ENCODE assay signal across 25 mouse cellular contexts in genomic region chr9:52425413-52425812, GRCm38 (mm10).
DNase-seq lines count a peak whose midpoint lies in the region; ATAC-seq and TF ChIP-seq lines count a peak whose summit lies in the region.
"Had no signal": no experiment of that assay in that cellular context is flagged by ENCODE, and none has a peak within 500 bp of the region (broad histone marks: within the 10 kb centered on the region; RNA-seq: fewer than 3 reads in every experiment).

No protein-coding gene starts in this region.

- no peak overlapping the region for H3K4me3 ChIP-seq in forebrain, embryonic 14.5 days (ENCODE audit: low read depth, low read length)
- H3K4me3 ChIP-seq in forebrain, embryonic 13.5 days, result no peak overlapping the region
- H3K4me3 ChIP-seq in hindbrain, postnatal 0 days (ENCODE audit: low read length), result no peak overlapping the region
- H3K4me3 ChIP-seq in hindbrain, embryonic 12.5 days, result no peak overlapping the region
- H3K4me3 ChIP-seq in midbrain, postnatal 0 days (ENCODE audit: low read depth, low read length), result no peak overlapping the region
- H3K4me3 ChIP-seq in midbrain, embryonic 11.5 days (ENCODE audit: low read depth, low read length), result no peak overlapping the region
- H3K4me3 ChIP-seq: embryonic facial prominence, embryonic 10.5 days; embryonic facial prominence, embryonic 12.5 days; forebrain, embryonic 15.5 days had no signal

- H3K27me3 ChIP-seq in forebrain, embryonic 14.5 days (replicated peaks; ENCODE audit: control insufficient read depth, insufficient read depth, low read length), result no peaks in the 10 kb centered on the region
- no peaks in the 10 kb centered on the region for H3K27me3 ChIP-seq in forebrain, embryonic 13.5 days
- H3K27me3 ChIP-seq in hindbrain, postnatal 0 days (ENCODE audit: insufficient read depth, low read length), result no peaks in the 10 kb centered on the region
- H3K27me3 ChIP-seq in hindbrain, embryonic 12.5 days, result no peaks in the 10 kb centered on the region
- H3K27me3 ChIP-seq in midbrain, postnatal 0 days (ENCODE audit: insufficient read depth, low read length), result no peaks in the 10 kb centered on the region
- H3K27me3 ChIP-seq in midbrain, embryonic 11.5 days (ENCODE audit: control insufficient read depth, insufficient read depth, low read length), result no peaks in the 10 kb centered on the region
- H3K27me3 ChIP-seq: CH12.LX; embryonic facial prominence, embryonic 12.5 days; forebrain, embryonic 15.5 days had no signal

- H3K27ac ChIP-seq in forebrain, embryonic 14.5 days (ENCODE audit: low read depth, low read length), result no peak overlapping the region
- no peak overlapping the region for H3K27ac ChIP-seq in forebrain, embryonic 13.5 days
- H3K27ac ChIP-seq in hindbrain, postnatal 0 days, result no peak overlapping the region
- no peak overlapping the region for H3K27ac ChIP-seq in hindbrain, embryonic 12.5 days
- no peak overlapping the region for H3K27ac ChIP-seq in midbrain, postnatal 0 days (ENCODE audit: low read depth, low read length)
- no peak overlapping the region for H3K27ac ChIP-seq in midbrain, embryonic 11.5 days (ENCODE audit: low read depth, low read length)
- H3K27ac ChIP-seq: embryonic facial prominence, embryonic 10.5 days; embryonic facial prominence, embryonic 12.5 days; forebrain, embryonic 15.5 days had no signal

- H3K9me3 ChIP-seq in forebrain, embryonic 14.5 days (replicated peaks; ENCODE audit: control insufficient read depth, low read length), result no peaks in the 10 kb centered on the region
- H3K9me3 ChIP-seq in forebrain, embryonic 13.5 days (replicated peaks), result no peaks in the 10 kb centered on the region
- H3K9me3 ChIP-seq in hindbrain, postnatal 0 days (ENCODE audit: low read length), result no peaks in the 10 kb centered on the region
- no peaks in the 10 kb centered on the region for H3K9me3 ChIP-seq in hindbrain, embryonic 12.5 days (replicated peaks)
- no peaks in the 10 kb centered on the region for H3K9me3 ChIP-seq in midbrain, postnatal 0 days (ENCODE audit: low read length)
- H3K9me3 ChIP-seq in midbrain, embryonic 11.5 days (ENCODE audit: control insufficient read depth, low read length), result no peaks in the 10 kb centered on the region
- H3K9me3 ChIP-seq: embryonic facial prominence, embryonic 10.5 days; embryonic facial prominence, embryonic 12.5 days; forebrain, embryonic 15.5 days; G1E had no signal

- no peak overlapping the region for H3K4me2 ChIP-seq in forebrain, embryonic 14.5 days (ENCODE audit: low read length)
- no peak overlapping the region for H3K4me2 ChIP-seq in forebrain, embryonic 13.5 days
- no peak overlapping the region for H3K4me2 ChIP-seq in hindbrain, postnatal 0 days (ENCODE audit: low read depth, low read length)
- H3K4me2 ChIP-seq in hindbrain, embryonic 12.5 days (replicated peaks), result no peak overlapping the region
- no peak overlapping the region for H3K4me2 ChIP-seq in midbrain, postnatal 0 days (ENCODE audit: low read depth, low read length, poor library complexity, severe bottlenecking)
- H3K4me2 ChIP-seq in midbrain, embryonic 11.5 days, result no peak overlapping the region
- H3K4me2 ChIP-seq: embryonic facial prominence, embryonic 12.5 days; forebrain, embryonic 15.5 days had no signal

- no peak for ATAC-seq in forebrain, embryonic 14.5 days
- no peak for ATAC-seq in forebrain, embryonic 13.5 days
- ATAC-seq in hindbrain, postnatal 0 days, result peak; percentile 56
- ATAC-seq in hindbrain, embryonic 12.5 days (ENCODE audit: low FRiP score), result no peak
- no peak for ATAC-seq in midbrain, postnatal 0 days (ENCODE audit: low FRiP score)
- ATAC-seq in midbrain, embryonic 11.5 days (ENCODE audit: low FRiP score), result no peak
- ATAC-seq: activated CD4-positive, CD25-positive, alpha-beta regulatory T cell, adult 4 months; CD4-positive, CD25-positive, alpha-beta regulatory T cell, adult 4 months; forebrain, embryonic 15.5 days; forebrain, postnatal 0 days had no signal

- DNase-seq in forebrain, embryonic 14.5 days (ENCODE audit: low spot score), result peak; percentile 33
- peak; percentile 17 for DNase-seq in hindbrain, postnatal 0 days (ENCODE audit: low spot score)
- peak; percentile 44 for DNase-seq in midbrain, postnatal 0 days (ENCODE audit: low spot score)
- no peak for DNase-seq in midbrain, embryonic 11.5 days (ENCODE audit: low spot score, missing footprints)
- DNase-seq in brain, embryonic 14.5 days (ENCODE audit: low read depth), result peak; percentile 59
- DNase-seq in spleen, adult 18-20 months, result no peak
- DNase-seq: adrenal gland, adult 8-10 months; adrenal gland, postnatal 14 days; adrenal gland, postnatal 36 days; B cell, adult 2 months; cerebellum, adult 11 months; cerebellum, adult 18-20 months; cerebellum, adult 8-10 months; cerebellum, adult 9-11 months; cerebellum, postnatal 36 days; forebrain, postnatal 0 days had no signal

- no peak for TF ChIP-seq POLR2A in brain, embryonic 14.5 days (IDR thresholded peaks at IDR 0.05; ENCODE audit: borderline replicate concordance, extremely low read depth, insufficient read depth, insufficient read length, poor library complexity, severe bottlenecking)

- 3% methylated on average over 4 of the region's 4 CpGs for WGBS in forebrain, embryonic 14.5 days
- WGBS in forebrain, embryonic 13.5 days, result 3% methylated on average over 4 of the region's 4 CpGs
- 9% methylated on average over 4 of the region's 4 CpGs for WGBS in hindbrain, postnatal 0 days
- WGBS in hindbrain, embryonic 12.5 days, result 20% methylated on average over 4 of the region's 4 CpGs
- 17% methylated on average over 4 of the region's 4 CpGs for WGBS in midbrain, postnatal 0 days
- 27% methylated on average over 4 of the region's 4 CpGs for WGBS in midbrain, embryonic 11.5 days

- no peaks in the 10 kb centered on the region for H3K4me1 ChIP-seq in forebrain, embryonic 14.5 days (ENCODE audit: control insufficient read depth, insufficient read depth, low read length)
- H3K4me1 ChIP-seq in forebrain, embryonic 13.5 days, result 0 out of 2 replicates have a peak, but pooled peaks cover 5% of the 10 kb centered on the region
- peaks cover 4% of the 10 kb centered on the region; the same call in 1 of the 2 replicates for H3K4me1 ChIP-seq in hindbrain, postnatal 0 days (ENCODE audit: insufficient read depth, low read length)
- 0 out of 2 replicates have a peak, but pooled peaks cover 3% of the 10 kb centered on the region for H3K4me1 ChIP-seq in hindbrain, embryonic 12.5 days
- no peaks in the 10 kb centered on the region for H3K4me1 ChIP-seq in midbrain, postnatal 0 days (ENCODE audit: insufficient read depth, low read length)
- peaks cover 3% of the 10 kb centered on the region; the same call in 1 of the 2 replicates for H3K4me1 ChIP-seq in midbrain, embryonic 11.5 days (ENCODE audit: control insufficient read depth, insufficient read depth, low read length)
- H3K4me1 ChIP-seq: embryonic facial prominence, embryonic 12.5 days; forebrain, embryonic 15.5 days had no signal

- no peak for TF ChIP-seq CTCF in hindbrain, postnatal 0 days (IDR thresholded peaks at IDR 0.05; ENCODE audit: low read depth)
- no peak for TF ChIP-seq CTCF in midbrain, postnatal 0 days (IDR thresholded peaks at IDR 0.05)
- TF ChIP-seq CTCF in brain, embryonic 14.5 days (IDR thresholded peaks at IDR 0.05; ENCODE audit: borderline replicate concordance, extremely low read depth, insufficient read depth, insufficient read length), result no peak

- no peaks in the 10 kb centered on the region for H3K36me3 ChIP-seq in forebrain, embryonic 14.5 days (ENCODE audit: control insufficient read depth, insufficient read depth, low read length)
- no peaks in the 10 kb centered on the region for H3K36me3 ChIP-seq in forebrain, embryonic 13.5 days (ENCODE audit: poor library complexity, severe bottlenecking)
- no peaks in the 10 kb centered on the region for H3K36me3 ChIP-seq in hindbrain, postnatal 0 days (ENCODE audit: insufficient read depth, low read length)
- no peaks in the 10 kb centered on the region for H3K36me3 ChIP-seq in hindbrain, embryonic 12.5 days
- H3K36me3 ChIP-seq in midbrain, postnatal 0 days (ENCODE audit: insufficient read depth, low read length), result no peaks in the 10 kb centered on the region
- no peaks in the 10 kb centered on the region for H3K36me3 ChIP-seq in midbrain, embryonic 11.5 days (ENCODE audit: control insufficient read depth, insufficient read depth, low read length)
- H3K36me3 ChIP-seq: embryonic facial prominence, embryonic 10.5 days; embryonic facial prominence, embryonic 12.5 days; forebrain, embryonic 15.5 days; G1E had no signal

- H3K9ac ChIP-seq in forebrain, embryonic 14.5 days (ENCODE audit: low read length), result no peak overlapping the region
- H3K9ac ChIP-seq in forebrain, embryonic 13.5 days, result no peak overlapping the region
- no peak overlapping the region for H3K9ac ChIP-seq in hindbrain, postnatal 0 days (replicated peaks; ENCODE audit: low read length)
- H3K9ac ChIP-seq in hindbrain, embryonic 12.5 days, result no peak overlapping the region
- H3K9ac ChIP-seq in midbrain, postnatal 0 days (replicated peaks; ENCODE audit: low read length, poor library complexity, severe bottlenecking), result no peak overlapping the region
- no peak overlapping the region for H3K9ac ChIP-seq in midbrain, embryonic 11.5 days (ENCODE audit: low read length)
- H3K9ac ChIP-seq: embryonic facial prominence, embryonic 12.5 days; forebrain, embryonic 15.5 days; forebrain, postnatal 0 days had no signal

Comparison
In these comparisons a context has a peak if more than half of its experiments do, and no peak if none do; other contexts are left out.
1. DNase-seq: peak in forebrain, embryonic 14.5 days (single experiment), hindbrain, postnatal 0 days (single experiment), midbrain, postnatal 0 days (single experiment) and brain, embryonic 14.5 days (single experiment); none in midbrain, embryonic 11.5 days (single experiment) and spleen, adult 18-20 months (0 of 2).